Mouse (Mus musculus) thymus, postnatal 14 days (tissue): Measurements from ENCODE around the gene Sirt2.

Experiments
- DNase-seq: peaks from one replicate; pipeline ENCODE4 v3.0.0; 2021

Sirt2 gene

GRCm38 (mm10) chr7:28817957-28818356 lies 51.4 kb downstream of the Sirt2 start:
- no peak for DNase-seq

DNA sequence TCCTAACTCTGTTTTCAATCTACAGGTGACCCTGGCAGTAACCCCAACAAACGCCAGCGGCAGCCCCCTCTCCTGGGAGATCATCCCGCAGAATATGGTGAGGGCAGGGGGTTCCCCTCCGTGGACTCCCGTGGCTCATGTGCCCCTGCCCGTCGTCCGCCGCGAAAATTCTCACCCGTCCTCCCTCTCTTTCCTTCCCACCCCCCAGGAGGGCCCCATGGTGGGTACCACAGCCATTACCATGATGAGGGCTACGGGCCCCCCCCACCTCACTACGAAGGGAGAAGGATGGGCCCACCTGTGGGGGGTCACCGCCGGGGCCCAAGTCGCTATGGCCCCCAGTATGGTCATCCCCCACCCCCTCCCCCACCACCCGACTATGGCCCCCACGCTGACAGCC lies 51.9 kb downstream of the Sirt2 start:
- no peak for DNase-seq

- no peak for DNase-seq
Observed at GRCm38 (mm10) chr7:28818861-28819452, 52.4 kb downstream of the Sirt2 start.

DNA sequence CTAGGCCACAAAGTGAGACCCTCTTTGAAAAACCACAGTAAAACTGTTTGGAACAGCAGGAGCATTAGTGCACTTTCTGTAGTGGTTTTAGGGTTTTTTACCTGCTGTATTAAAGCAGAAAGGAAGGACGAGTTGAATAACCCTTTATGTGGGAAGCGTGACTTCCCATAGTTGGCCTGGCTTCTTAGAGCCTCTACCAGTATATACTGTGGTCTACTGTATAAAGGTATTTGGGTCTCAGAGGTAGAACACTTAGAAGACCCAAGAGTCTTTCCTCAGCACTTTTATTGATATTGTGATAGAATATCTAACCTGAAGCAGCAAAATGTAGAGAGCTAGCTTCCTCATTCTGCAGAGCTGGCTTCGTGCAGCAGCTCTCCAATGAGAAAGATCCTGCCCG lies 53.0 kb downstream of the Sirt2 start:
- no peak for DNase-seq

GRCm38 (mm10) chr7:28820358-28821260 lies 54.1 kb downstream of the Sirt2 start:
- no peak for DNase-seq

DNA sequence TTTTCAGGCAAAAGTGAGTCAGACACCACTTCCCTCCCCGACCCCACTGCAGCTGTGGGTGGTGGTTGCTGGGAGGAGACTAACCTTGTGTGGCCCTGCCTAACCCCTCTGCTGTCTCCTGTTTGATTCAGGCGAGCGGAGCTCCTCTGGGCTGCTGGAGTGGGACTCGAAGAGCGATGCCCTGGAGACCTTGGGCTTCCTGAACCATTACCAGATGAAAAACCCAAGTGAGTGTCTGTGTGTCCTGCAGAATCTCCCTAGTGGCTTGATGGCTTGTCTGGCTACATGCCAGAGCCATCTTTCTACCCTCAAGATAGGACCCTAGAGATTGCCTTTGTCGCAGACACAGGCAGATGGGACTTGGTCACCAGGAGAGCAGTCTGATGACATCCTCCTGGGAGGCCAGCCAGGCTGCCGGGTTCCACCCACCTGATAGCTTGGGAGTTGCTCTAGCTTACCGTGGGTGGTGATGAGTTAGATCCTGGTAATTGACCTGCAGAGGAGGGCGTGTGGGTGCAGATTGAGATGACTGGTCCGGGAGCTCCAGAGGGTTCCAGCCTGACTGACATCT lies 54.8 kb downstream of the Sirt2 start:
- no peak for DNase-seq

GRCm38 (mm10) chr7:28822556-28822955 lies 56.0 kb downstream of the Sirt2 start:
- DNase-seq, result no peak

GRCm38 (mm10) chr7:28822993-28823903 lies 56.7 kb downstream of the Sirt2 start:
- DNase-seq, result no peak

GRCm38 (mm10) chr7:28823932-28824331 lies 57.4 kb downstream of the Sirt2 start:
- no peak for DNase-seq

- peak; percentile 94 for DNase-seq
Observed at GRCm38 (mm10) chr7:28824941-28825685, 58.6 kb downstream of the Sirt2 start, which contains the start of gene Ech1. Gene Ech1 (plus strand): TSS chr7:28825217.

- peak; percentile 64 for DNase-seq
Observed at GRCm38 (mm10) chr7:28825686-28826401, 59.3 kb downstream of the Sirt2 start.

GRCm38 (mm10) chr7:28826402-28826772 lies 59.9 kb downstream of the Sirt2 start:
- no peak for DNase-seq

DNA sequence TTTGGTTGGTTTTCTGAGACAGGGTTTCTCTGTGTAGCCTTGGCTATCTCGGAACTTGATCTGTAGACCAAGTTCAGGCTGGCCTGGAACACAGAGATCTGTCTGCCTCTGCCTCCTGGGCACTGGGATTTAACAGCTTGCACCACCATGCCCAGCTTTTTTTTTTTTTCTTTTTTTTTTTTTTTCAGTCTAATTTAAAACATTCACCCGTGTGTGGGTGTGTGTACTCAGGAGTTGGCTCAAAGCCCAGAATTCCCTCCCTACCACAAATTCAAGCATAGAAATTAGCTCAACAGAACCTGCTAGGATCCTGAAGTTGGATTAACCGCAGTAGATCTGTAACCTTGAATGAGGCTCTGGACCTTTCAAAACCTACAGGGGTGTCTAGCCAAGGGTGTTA lies 60.8 kb downstream of the Sirt2 start:
- no peak for DNase-seq

- DNase-seq, result no peak
Observed at GRCm38 (mm10) chr7:28829821-28830220, 63.3 kb downstream of the Sirt2 start.

DNA sequence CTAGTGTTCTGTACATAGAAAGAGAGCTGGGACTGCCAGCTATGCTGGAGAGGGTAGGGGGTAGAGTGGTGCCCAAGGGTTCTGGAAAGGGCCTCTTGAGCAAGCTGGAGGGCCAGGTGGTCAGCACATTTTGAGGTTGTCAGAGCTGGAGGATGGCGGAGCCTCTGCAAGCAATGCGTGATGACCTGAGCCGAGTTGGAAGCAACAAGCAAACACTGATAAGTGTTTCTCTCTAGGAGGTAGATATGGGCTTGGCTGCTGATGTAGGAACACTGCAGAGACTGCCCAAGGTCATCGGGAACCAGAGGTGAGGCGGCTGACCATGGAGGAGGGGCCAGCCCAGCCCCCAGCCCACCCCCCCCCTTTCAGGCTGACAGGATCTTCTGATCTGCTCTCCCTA lies 64.4 kb downstream of the Sirt2 start:
- DNase-seq, result no peak

DNA sequence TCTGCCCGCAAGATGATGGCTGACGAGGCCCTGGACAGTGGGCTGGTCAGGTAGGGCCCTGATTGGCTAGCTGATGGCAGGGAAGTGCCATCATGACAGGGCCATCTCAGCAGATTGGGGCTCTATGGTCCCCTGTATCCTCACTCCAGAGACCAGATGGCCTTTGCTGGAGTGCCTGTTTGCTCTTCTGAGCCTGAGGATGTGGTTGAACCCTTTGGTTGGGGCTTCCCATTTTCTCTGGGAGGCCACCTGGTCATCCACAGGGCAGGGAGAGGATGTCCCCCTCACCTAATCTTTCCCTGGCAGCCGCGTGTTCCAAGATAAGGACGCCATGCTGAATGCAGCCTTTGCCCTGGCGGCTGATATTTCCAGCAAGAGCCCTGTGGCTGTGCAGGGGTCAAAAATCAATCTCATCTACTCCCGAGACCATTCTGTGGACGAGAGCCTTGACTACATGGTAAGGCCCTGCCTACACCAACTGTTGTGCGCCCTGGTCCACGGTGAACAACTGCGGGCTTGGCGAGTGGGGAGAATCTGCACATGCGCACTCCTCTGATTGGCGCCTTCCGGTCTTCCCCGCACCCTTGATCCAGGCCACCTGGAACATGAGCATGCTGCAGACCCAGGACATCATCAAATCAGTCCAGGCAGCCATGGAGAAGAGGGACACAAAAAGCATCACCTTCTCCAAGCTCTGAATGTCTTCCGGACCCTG lies 65.0 kb downstream of the Sirt2 start:
- no peak for DNase-seq

DNA sequence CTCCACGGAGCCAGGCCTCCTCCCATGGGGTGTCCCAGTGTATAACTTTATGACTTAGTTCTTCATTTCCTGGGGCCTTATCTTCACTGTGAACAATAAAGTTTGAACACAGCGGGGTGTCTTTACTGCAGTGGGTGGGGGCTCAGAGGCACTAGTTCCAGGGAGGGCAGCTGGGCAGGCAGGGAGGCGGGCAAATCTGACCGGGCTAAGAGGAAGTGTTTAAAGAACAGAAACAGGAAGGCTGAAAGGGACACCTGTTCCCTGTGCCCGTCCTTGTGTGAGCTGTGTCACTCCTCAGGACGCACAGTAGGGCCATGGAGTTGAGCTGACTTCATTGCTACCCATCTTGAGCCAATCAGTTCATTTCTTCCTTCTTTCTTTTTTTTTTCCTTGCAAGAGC lies 65.6 kb downstream of the Sirt2 start:
- DNase-seq, result no peak

- no peak for DNase-seq
Observed at GRCm38 (mm10) chr7:28833723-28834347, 67.3 kb downstream of the Sirt2 start, which contains the start of gene Lgals4. Gene Lgals4 (plus strand): TSS chr7:28833854.

- no peak for DNase-seq
Observed at GRCm38 (mm10) chr7:28836936-28837335, 70.4 kb downstream of the Sirt2 start.
